Mouse (Mus musculus) small intestine, adult 2 months (tissue): ENCODE results near the gene Hipk2.

Experiments
- CTCF ChIP-seq: fragments of 200-500 bp; IDR thresholded peaks from 2 replicates; pipeline ENCODE4 v1.5.1; 2012; ENCODE audit warnings: low read depth, mild to moderate bottlenecking, control low read depth, inconsistent platforms, low read length, moderate library complexity, mixed read lengths; ENCODE audit not compliant: insufficient replicate concordance, insufficient read length; ENCODE audit errors: extremely low read depth
- POLR2A ChIP-seq: fragments of 200-500 bp; IDR thresholded peaks from 2 replicates; pipeline ENCODE4 v1.6.1; 2012; ENCODE audit warnings: low read depth, mild to moderate bottlenecking, control low read depth, inconsistent platforms, low read length, moderate library complexity

GRCm38 (mm10) chr6:38902820-38903439 is 27.0 kb upstream of the Hipk2 start:
- TF ChIP-seq CTCF (no peak), POLR2A (no peak)
